In genomic region chr11:117296500-117297189, GRCm38 (mm10) we compare ENCODE assay signal across 8 mouse cellular contexts.
DNase-seq lines count a peak whose midpoint lies in the region; ATAC-seq and TF ChIP-seq lines count a peak whose summit lies in the region.

No protein-coding gene starts in this region.

- no peak for TF ChIP-seq CTCF in left cerebral cortex, adult 2 months (IDR thresholded peaks at IDR 0.05)
- TF ChIP-seq CTCF in bone marrow, adult 2 months (IDR thresholded peaks at IDR 0.05; ENCODE audit: control insufficient read depth, insufficient read depth, low read length), result no peak

- intact Hi-C loops in left cerebral cortex, adult 2 months (cut with DNase I), result loop anchor here (5.0 kb wide), 1 partner anchor 61 kb away; no protein-coding TSS in a partner anchor
- intact Hi-C loops in left cerebral cortex, postnatal 4 days (cut with DNase I), result no loop called here

- no peak overlapping the region for H3K9ac ChIP-seq in forebrain, embryonic 16.5 days (replicated peaks; ENCODE audit: low read depth, low read length)
- H3K9ac ChIP-seq in limb, embryonic 14.5 days (ENCODE audit: low read depth, low read length, severe bottlenecking), result no peak overlapping the region
- no peak overlapping the region for H3K9ac ChIP-seq in heart, embryonic 11.5 days (ENCODE audit: low read depth, low read length)

- no peak overlapping the region for H3K4me2 ChIP-seq in forebrain, embryonic 16.5 days (ENCODE audit: low read length)
- H3K4me2 ChIP-seq in limb, embryonic 14.5 days (replicated peaks; ENCODE audit: low read depth, low read length, severe bottlenecking), result no peak overlapping the region
- H3K4me2 ChIP-seq in heart, embryonic 11.5 days, result no peak overlapping the region

- peak; percentile 45; the same call in 1 of the 2 replicates for ATAC-seq in forebrain, embryonic 16.5 days
- peak; percentile 86 for ATAC-seq in limb, embryonic 14.5 days (ENCODE audit: low FRiP score, low read depth)
- no peak for ATAC-seq in heart, embryonic 11.5 days (replicated peaks; ENCODE audit: insufficient number of reproducible peaks, low FRiP score, low TSS enrichment)

- no peak for DNase-seq in left cerebral cortex, adult 2 months (ENCODE audit: extremely low spot score in 1 of 2, low spot score in 2 of 2)
- DNase-seq in left cerebral cortex, postnatal 4 days, result no peak
- DNase-seq in limb, embryonic 14.5 days (ENCODE audit: low spot score), result no peak
- no peak for DNase-seq in testis, postnatal 14 days (ENCODE audit: low spot score)
- no peak for DNase-seq in left cerebral cortex, adult 8-10 months (ENCODE audit: low spot score in 2 of 2)

- peak overlapping the region; percentile 40; the same call in 1 of the 2 replicates for H3K27ac ChIP-seq in left cerebral cortex, adult 2 months
- peak overlapping the region; percentile 25; the same call in 1 of the 2 replicates for H3K27ac ChIP-seq in bone marrow, adult 2 months (ENCODE audit: control insufficient read depth, insufficient read depth, low read depth, low read length, poor library complexity)
- H3K27ac ChIP-seq in forebrain, embryonic 16.5 days (ENCODE audit: low read length), result peak overlapping the region; percentile 53
- peak overlapping the region; percentile 65 for H3K27ac ChIP-seq in limb, embryonic 14.5 days (replicated peaks; ENCODE audit: low read depth, low read length)
- H3K27ac ChIP-seq in heart, embryonic 11.5 days (ENCODE audit: low read depth, low read length), result no peak overlapping the region

- peaks cover 1% of the 10 kb centered on the region; the same call in 1 of the 2 replicates for H3K4me1 ChIP-seq in bone marrow, adult 2 months (ENCODE audit: control insufficient read depth, insufficient read depth, low read length)
- H3K4me1 ChIP-seq in forebrain, embryonic 16.5 days (replicated peaks; ENCODE audit: control insufficient read depth, insufficient read depth, low read length), result peaks cover 12% of the 10 kb centered on the region
- H3K4me1 ChIP-seq in limb, embryonic 14.5 days (ENCODE audit: control insufficient read depth, insufficient read depth, low read length), result peaks cover 4% of the 10 kb centered on the region; the same call in 1 of the 2 replicates
- H3K4me1 ChIP-seq in heart, embryonic 11.5 days (ENCODE audit: control insufficient read depth, insufficient read depth, low read length), result peaks cover 15% of the 10 kb centered on the region

- no peak for TF ChIP-seq POLR2A in bone marrow, adult 2 months (IDR thresholded peaks at IDR 0.05; ENCODE audit: borderline replicate concordance, control insufficient read depth, low read depth, low read length)
- TF ChIP-seq POLR2A in limb, embryonic 14.5 days (IDR thresholded peaks at IDR 0.05; ENCODE audit: borderline replicate concordance, extremely low read depth, insufficient read depth, insufficient read length), result no peak

- no peaks in the 10 kb centered on the region for H3K36me3 ChIP-seq in forebrain, embryonic 16.5 days (ENCODE audit: control insufficient read depth, insufficient read depth)
- H3K36me3 ChIP-seq in limb, embryonic 14.5 days (ENCODE audit: control insufficient read depth, insufficient read depth, low read length), result peaks cover 20% of the 10 kb centered on the region
- 0 out of 2 replicates have a peak, but pooled peaks cover 3% of the 10 kb centered on the region for H3K36me3 ChIP-seq in heart, embryonic 11.5 days (ENCODE audit: control insufficient read depth, insufficient read depth, low read length)

- 76% methylated on average over 14 of the region's 14 CpGs for WGBS in bone marrow, adult 2 months
- 51% methylated on average over 13 of the region's 14 CpGs for WGBS in forebrain, embryonic 16.5 days
- WGBS in limb, embryonic 14.5 days, result 77% methylated on average over 12 of the region's 14 CpGs
- 68% methylated on average over 14 of the region's 14 CpGs for WGBS in heart, embryonic 11.5 days (ENCODE audit: insufficient replicate concordance)

- no peaks in the 10 kb centered on the region for H3K9me3 ChIP-seq in forebrain, embryonic 16.5 days (ENCODE audit: control insufficient read depth, low read length)
- H3K9me3 ChIP-seq in limb, embryonic 14.5 days (ENCODE audit: control insufficient read depth, low read length), result no peaks in the 10 kb centered on the region
- no peaks in the 10 kb centered on the region for H3K9me3 ChIP-seq in heart, embryonic 11.5 days (replicated peaks; ENCODE audit: control insufficient read depth, low read length)

- no peak overlapping the region for H3K4me3 ChIP-seq in left cerebral cortex, adult 2 months
- H3K4me3 ChIP-seq in bone marrow, adult 2 months (replicated peaks; ENCODE audit: control insufficient read depth, low read depth, low read length), result no peak overlapping the region
- H3K4me3 ChIP-seq in forebrain, embryonic 16.5 days (replicated peaks; ENCODE audit: low read length), result no peak overlapping the region
- no peak overlapping the region for H3K4me3 ChIP-seq in limb, embryonic 14.5 days (replicated peaks; ENCODE audit: low read length)
- no peak overlapping the region for H3K4me3 ChIP-seq in heart, embryonic 11.5 days (ENCODE audit: low read depth, low read length)

- H3K27me3 ChIP-seq in forebrain, embryonic 16.5 days (replicated peaks; ENCODE audit: control insufficient read depth, insufficient read depth, low read length), result no peaks in the 10 kb centered on the region
- no peaks in the 10 kb centered on the region for H3K27me3 ChIP-seq in limb, embryonic 14.5 days (ENCODE audit: control insufficient read depth, insufficient read depth, low read length)
- no peaks in the 10 kb centered on the region for H3K27me3 ChIP-seq in heart, embryonic 11.5 days (ENCODE audit: control insufficient read depth, insufficient read depth, low read length)
